Mouse (Mus musculus) liver, embryonic 14.5 days (tissue): ENCODE measurements around the gene Tmem45a2. TPM values are rescaled to one million over a fixed set of nuclear protein-coding genes. Genes with fewer than 3 reads are reported as not detected.

Experiments
- ATAC-seq: fragments of 200-750 bp; cut with Nextera tagmentation; 2 replicates; pipeline ENCODE4 v1.8.0; 2017; ENCODE audit warnings: moderate number of reproducible peaks, mild to moderate bottlenecking, moderate library complexity; ENCODE audit not compliant: insufficient read depth
- DNase-seq, 3 experiments: peaks; one replicate each; pipeline ENCODE4 v3.0.0-alpha.2; 2012 to 2013; ENCODE audit warnings: low read depth in 3 of 3, low spot score in 3 of 3
- H3K27ac ChIP-seq: fragments of 300-500 bp; sonication (generic); 2 replicates; pipeline ENCODE4 v1.5.1; 2014; ENCODE audit warnings: moderate library complexity, mild to moderate bottlenecking, control low read depth, inconsistent platforms
- H3K27me3 ChIP-seq: fragments of 300-500 bp; sonication (generic); 2 replicates; pipeline ENCODE4 v1.6.1; 2014; ENCODE audit warnings: mild to moderate bottlenecking, low read length, moderate library complexity; ENCODE audit not compliant: control insufficient read depth, insufficient read depth
- H3K36me3 ChIP-seq: fragments of 300-500 bp; sonication (generic); replicated peaks from 2 replicates; pipeline ENCODE4 v1.6.1; 2014; ENCODE audit warnings: low read depth; ENCODE audit not compliant: control insufficient read depth, insufficient read depth
- H3K4me1 ChIP-seq, 2 experiments: fragments of 200-500 bp in 1 of 2; fragments of 300-500 bp in 1 of 2; sonication (generic) in 1 of 2; replicated peaks; 2 replicates each; pipeline ENCODE4 v1.6.1; 2012 to 2014; ENCODE audit warnings: antibody characterized with exemption in 1 of 2, inconsistent platforms in 1 of 2, low read length in 1 of 2; ENCODE audit not compliant: control insufficient read depth in 2 of 2, insufficient read depth in 2 of 2
- H3K4me2 ChIP-seq: fragments of 300-500 bp; sonication (generic); 2 replicates; pipeline ENCODE4 v1.6.1; 2014; ENCODE audit warnings: low read depth, mild to moderate bottlenecking, control low read depth, moderate library complexity
- H3K4me3 ChIP-seq, 2 experiments: fragments of 200-500 bp in 1 of 2; fragments of 300-500 bp in 1 of 2; sonication (generic) in 1 of 2; 2 replicates each; pipeline ENCODE4 v1.5.1; 2012 to 2014; ENCODE audit warnings: low read depth in 2 of 2, low read length in 2 of 2, mild to moderate bottlenecking in 2 of 2, control low read depth in 1 of 2, inconsistent platforms in 1 of 2, moderate library complexity in 1 of 2; ENCODE audit not compliant: insufficient read depth in 1 of 2
- H3K9ac ChIP-seq: fragments of 300-500 bp; sonication (generic); replicated peaks from 2 replicates; pipeline ENCODE4 v1.6.1; 2014; ENCODE audit warnings: mild to moderate bottlenecking, control low read depth, moderate library complexity
- H3K9me3 ChIP-seq: fragments of 300-500 bp; sonication (generic); 2 replicates; pipeline ENCODE4 v1.6.1; 2016; ENCODE audit warnings: low read length, mixed read lengths; ENCODE audit not compliant: control insufficient read depth
- CTCF ChIP-seq: IDR thresholded peaks from 2 replicates; pipeline ENCODE4 v1.5.1; 2016; ENCODE audit warnings: antibody characterized with exemption, low read depth, control low read depth
- EP300 ChIP-seq: IDR thresholded peaks from 2 replicates; pipeline ENCODE4 v1.6.1; 2016; ENCODE audit warnings: antibody characterized with exemption, low read depth
- WGBS: fragments of 180-500 bp; shearing (Covaris S2); extraction: QIAGEN DNeasy Blood & Tissue Kit; methylation state at CpG from one replicate; pipeline ENCODE4 v1.1.7; 2014; ENCODE audit not compliant: insufficient replicate concordance; 5-methylcytosine and 5-hydroxymethylcytosine counted together
- polyA plus RNA-seq, 2 experiments: library from polyadenylated mRNA; depleted of rRNA in 1 of 2; stranded (reverse) in 1 of 2; unstranded in 1 of 2; fragments of >200 nt; fragmentation: Nextera tagmentation in 1 of 2; extraction: Ambion mirVana in 1 of 2; gene quantifications; 2 replicates each; pipeline versions ENCODE4 v1.2.1 to v1.2.3; 2012 to 2014

Gene Tmem45a2
- polyA plus RNA-seq, 2 experiments, result 0.02 TPM; not detected in 1

DNA sequence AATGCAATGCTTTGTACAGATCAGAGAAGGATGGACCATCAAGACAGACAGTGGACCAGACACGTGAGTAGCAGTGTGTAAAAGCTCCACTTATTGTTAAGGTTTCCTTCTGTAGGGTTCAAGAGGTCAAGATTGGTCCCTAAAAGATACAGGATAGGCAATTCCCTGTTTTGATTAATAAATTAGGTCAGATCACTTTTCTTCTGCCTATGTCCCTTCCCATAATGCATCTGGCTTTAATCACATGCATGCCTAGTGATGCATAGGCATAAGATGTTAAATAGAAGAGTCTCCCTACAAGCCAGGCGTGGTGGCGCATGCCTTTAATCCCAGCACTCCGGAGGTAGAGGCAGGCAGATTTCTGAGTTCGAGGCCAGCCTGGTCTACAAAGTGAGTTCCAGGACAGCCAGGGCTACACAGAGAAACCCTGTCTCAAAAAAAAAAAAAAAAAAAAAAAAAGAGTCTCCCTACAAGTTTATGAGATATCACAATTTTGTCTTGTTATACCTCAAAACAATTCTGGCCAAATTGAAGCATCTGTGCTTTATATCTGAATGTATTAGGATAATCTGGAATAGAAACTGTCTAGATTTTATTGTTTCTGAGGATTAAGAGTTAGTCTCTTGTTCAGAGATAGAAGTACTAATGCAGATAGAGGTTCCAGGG is 28.5 kb upstream of the Tmem45a2 start:
- no peaks in the 10 kb centered on the region for H3K27me3 ChIP-seq
- no peak overlapping the region for H3K9ac ChIP-seq
- H3K4me3 ChIP-seq, result no peak overlapping the region
- H3K36me3 ChIP-seq, result no peaks in the 10 kb centered on the region
- no peak overlapping the region for H3K4me2 ChIP-seq
- WGBS, result 50% methylated on average over 5 of the region's 5 CpGs
- no peak for TF ChIP-seq EP300
- TF ChIP-seq CTCF, result no peak
- H3K9me3 ChIP-seq, result no peaks in the 10 kb centered on the region
- ATAC-seq (no peak), DNase-seq (no peak)
- H3K4me1 ChIP-seq, result no peaks in the 10 kb centered on the region
- H3K27ac ChIP-seq, result no peak overlapping the region

DNA sequence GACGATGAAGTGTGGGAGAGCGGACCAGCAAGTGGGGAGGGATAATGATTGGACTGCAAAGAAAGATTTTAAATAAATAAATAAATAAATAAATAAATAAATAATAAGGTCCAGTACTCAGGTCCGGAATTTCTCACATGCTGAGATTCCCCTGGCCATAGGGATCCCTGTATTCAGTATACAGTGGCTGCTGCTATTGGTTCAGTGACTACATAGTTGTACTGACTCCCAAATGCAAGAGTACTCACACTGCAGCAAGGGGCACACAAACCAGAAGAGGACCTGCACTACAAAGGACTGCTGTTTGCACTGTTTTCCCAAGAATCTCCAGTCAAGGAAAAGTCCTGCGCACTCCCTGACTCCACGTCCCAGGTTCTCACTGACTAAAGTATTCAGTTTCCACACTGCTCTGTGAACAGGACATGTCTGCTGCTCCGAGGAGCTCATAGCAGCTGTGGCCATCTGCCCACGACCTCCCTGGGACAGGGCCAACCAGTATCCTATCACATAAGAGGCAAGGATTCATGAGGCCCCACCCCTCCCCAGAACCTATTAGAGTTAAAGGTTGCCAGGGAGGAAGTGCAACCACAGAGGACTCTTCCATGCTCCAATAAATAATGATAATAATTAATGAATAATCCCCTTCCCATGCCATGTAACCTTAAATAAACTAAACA is 27.4 kb upstream of the Tmem45a2 start:
- no peak for TF ChIP-seq EP300
- no peak for TF ChIP-seq CTCF
- Histone ChIP-seq H3K27ac (no peak overlapping the region), H3K27me3 (no peaks in the 10 kb centered on the region), H3K4me1 (no peaks in the 10 kb centered on the region), H3K36me3 (no peaks in the 10 kb centered on the region), H3K9ac (no peak overlapping the region), H3K9me3 (no peaks in the 10 kb centered on the region), H3K4me2 (no peak overlapping the region), H3K4me3 (no peak overlapping the region)
- 46% methylated on average over 7 of the region's 7 CpGs for WGBS
- no peak for ATAC-seq
- no peak for DNase-seq

DNA sequence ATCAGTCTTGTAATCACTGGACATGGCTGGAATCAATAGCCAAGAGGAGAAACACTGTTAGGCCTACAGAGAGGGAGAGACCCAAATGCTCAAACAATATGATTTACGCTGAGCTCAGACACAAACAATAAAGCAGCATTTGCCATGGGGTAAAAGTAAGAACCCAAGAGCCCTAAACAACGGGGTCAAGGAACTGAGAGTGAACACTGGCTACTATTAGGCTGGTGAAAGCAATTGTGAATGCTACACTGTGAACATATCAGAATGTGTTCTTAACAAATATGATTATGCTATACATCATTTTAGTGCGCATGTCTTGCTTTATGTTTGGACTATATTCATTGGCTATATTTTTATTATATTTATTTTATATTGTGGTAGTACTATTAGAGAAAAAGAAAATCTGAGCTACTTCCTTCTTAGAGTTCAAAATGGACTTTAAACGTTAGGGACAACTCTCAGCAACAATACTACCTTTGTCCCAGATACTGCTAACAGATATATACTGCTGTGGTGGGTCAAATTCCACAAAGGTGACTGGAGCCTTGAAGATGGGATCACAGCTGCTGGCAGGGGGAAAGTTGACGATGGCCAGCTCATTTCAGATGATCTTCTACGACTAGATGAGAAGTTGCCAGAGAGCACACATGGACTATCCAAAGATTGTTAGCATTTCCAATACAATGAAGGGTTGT is 21.9 kb upstream of the Tmem45a2 start:
- Histone ChIP-seq H3K9ac (no peak overlapping the region), H3K4me2 (no peak overlapping the region), H3K4me1 (no peaks in the 10 kb centered on the region), H3K36me3 (no peaks in the 10 kb centered on the region), H3K27ac (no peak overlapping the region), H3K4me3 (no peak overlapping the region), H3K9me3 (no peaks in the 10 kb centered on the region), H3K27me3 (no peaks in the 10 kb centered on the region)
- TF ChIP-seq EP300 (no peak), CTCF (no peak)
- ATAC-seq (no peak), DNase-seq (no peak)
- WGBS, result 51% methylated on average over 6 of the region's 6 CpGs

DNA sequence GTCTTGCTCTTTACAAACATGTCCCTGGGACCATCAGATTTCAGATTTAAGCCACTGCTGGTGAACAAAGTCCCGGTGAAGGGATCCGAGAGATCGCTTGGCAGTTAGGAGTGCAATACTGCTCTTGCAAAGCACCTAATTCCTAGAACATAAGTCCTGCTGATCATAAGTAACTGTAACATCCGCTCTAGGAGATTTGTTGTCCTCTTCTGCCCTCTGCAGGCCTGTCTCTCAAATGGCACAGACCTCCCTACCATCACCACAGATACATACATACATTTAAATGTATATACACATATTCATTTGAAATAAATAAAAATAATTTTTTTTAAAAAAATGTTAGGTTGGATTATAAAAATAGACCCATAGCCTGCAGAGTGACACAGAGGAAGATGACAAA is 21.3 kb upstream of the Tmem45a2 start:
- Histone ChIP-seq H3K4me1 (no peaks in the 10 kb centered on the region), H3K27me3 (no peaks in the 10 kb centered on the region), H3K9me3 (no peaks in the 10 kb centered on the region), H3K9ac (no peak overlapping the region), H3K36me3 (no peaks in the 10 kb centered on the region), H3K4me2 (no peak overlapping the region), H3K27ac (no peak overlapping the region), H3K4me3 (no peak overlapping the region)
- no peak for ATAC-seq
- TF ChIP-seq CTCF, result peak; percentile 45
- TF ChIP-seq EP300, result no peak
- peak in 2 of 3 experiments; percentile 3 to 4 for DNase-seq
- 27% methylated on average over 4 of the region's 4 CpGs for WGBS

DNA sequence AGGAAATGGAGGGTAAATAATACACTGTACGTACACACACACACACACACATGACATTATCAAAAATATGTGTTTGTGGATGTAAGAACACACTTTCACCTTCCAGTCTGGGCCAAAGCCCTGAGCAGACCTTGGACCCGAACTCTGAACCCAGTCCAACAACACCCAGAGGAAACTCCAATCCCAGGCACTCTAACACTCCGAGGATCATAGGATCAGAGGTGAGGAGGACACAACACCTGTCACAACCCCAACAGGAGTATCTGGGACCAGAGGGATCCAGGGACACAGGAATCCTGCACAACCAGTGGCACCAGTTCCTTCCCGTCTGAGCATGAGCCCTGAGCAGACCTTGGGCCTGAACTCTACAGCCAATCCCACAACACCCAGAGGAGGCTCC is 8.4 kb upstream of the Tmem45a2 start:
- ATAC-seq (no peak), DNase-seq (no peak)
- H3K4me2 ChIP-seq, result no peak overlapping the region
- no peaks in the 10 kb centered on the region for H3K27me3 ChIP-seq
- no peaks in the 10 kb centered on the region for H3K36me3 ChIP-seq
- H3K4me1 ChIP-seq, result no peaks in the 10 kb centered on the region
- TF ChIP-seq CTCF (no peak), EP300 (no peak)
- no peaks in the 10 kb centered on the region for H3K9me3 ChIP-seq
- H3K4me3 ChIP-seq, result no peak overlapping the region
- 39% methylated on average over 4 of the region's 4 CpGs for WGBS
- no peak overlapping the region for H3K9ac ChIP-seq
- H3K27ac ChIP-seq, result no peak overlapping the region
